Mouse (Mus musculus) layer of hippocampus, adult 2 months (tissue): Measurements from ENCODE around the gene Ldlrad1. TPM values are rescaled to one million over a fixed set of nuclear protein-coding genes. Genes with fewer than 3 reads are reported as not detected.

Experiments
- DNase-seq, 2 experiments: peaks; one replicate each; pipeline ENCODE4 v3.0.0; 2022; ENCODE audit warnings: low spot score in 2 of 2
- H3K27ac ChIP-seq: fragments of 200-600 bp; 2 replicates; pipeline ENCODE4 v1.8.1; 2022
- H3K4me3 ChIP-seq: fragments of 200-600 bp; 2 replicates; pipeline ENCODE4 v1.8.1; 2022; ENCODE audit warnings: mild to moderate bottlenecking
- CTCF ChIP-seq: fragments of 200-600 bp; conservative IDR thresholded peaks from 2 replicates; pipeline ENCODE4 v1.8.1; 2022; ENCODE audit warnings: antibody characterized with exemption, mild to moderate bottlenecking, moderate library complexity
- total RNA-seq, 2 experiments: library from RNA; stranded (reverse); gene quantifications; 2 replicates each; pipeline ENCODE4 v1.2.3; 2021

Gene Ldlrad1
- total RNA-seq, 2 experiments from 2014 or later: not detected

DNA sequence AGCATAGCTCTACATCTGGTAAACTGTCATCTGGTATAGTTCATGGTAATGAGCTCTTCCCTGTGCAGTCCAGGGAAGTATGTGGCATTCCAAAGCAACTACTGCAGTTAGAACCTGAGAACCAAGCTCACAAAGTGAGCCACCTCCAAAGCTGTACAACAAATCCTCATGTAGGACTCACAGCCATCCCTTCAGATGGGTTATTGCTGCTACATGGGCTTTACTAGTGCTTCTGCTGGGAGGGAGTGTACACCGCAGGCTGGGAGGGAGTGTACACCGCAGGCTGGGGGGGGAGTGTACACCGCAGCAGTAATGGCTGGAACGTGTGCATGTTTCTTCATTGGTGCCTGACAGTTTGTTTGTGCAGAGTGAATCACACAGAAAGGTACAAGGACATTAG is 25.8 kb upstream of the Ldlrad1 start:
- DNase-seq: no peak
- no peak for TF ChIP-seq CTCF
- Histone ChIP-seq H3K4me3 (no peak overlapping the region), H3K27ac (no peak overlapping the region)

GRCm38 (mm10) chr4:107185703-107186102 is 23.3 kb upstream of the Ldlrad1 start:
- Histone ChIP-seq H3K4me3 (no peak overlapping the region), H3K27ac (no peak overlapping the region)
- no peak for TF ChIP-seq CTCF
- no peak for DNase-seq

- Histone ChIP-seq H3K27ac (no peak overlapping the region), H3K4me3 (no peak overlapping the region)
- TF ChIP-seq CTCF: peak; percentile 21; the same call in 1 of the 2 replicates
- DNase-seq: no peak
These were observed 15.1 kb upstream of the Ldlrad1 start for GRCm38 (mm10) chr4:107193841-107194240.

GRCm38 (mm10) chr4:107196454-107196853 is 12.5 kb upstream of the Ldlrad1 start:
- Histone ChIP-seq H3K27ac (no peak overlapping the region), H3K4me3 (no peak overlapping the region)
- no peak for DNase-seq
- no peak for TF ChIP-seq CTCF

GRCm38 (mm10) chr4:107198072-107198471 is 10.9 kb upstream of the Ldlrad1 start:
- TF ChIP-seq CTCF: no peak
- Histone ChIP-seq H3K27ac (no peak overlapping the region), H3K4me3 (no peak overlapping the region)
- DNase-seq: no peak

DNA sequence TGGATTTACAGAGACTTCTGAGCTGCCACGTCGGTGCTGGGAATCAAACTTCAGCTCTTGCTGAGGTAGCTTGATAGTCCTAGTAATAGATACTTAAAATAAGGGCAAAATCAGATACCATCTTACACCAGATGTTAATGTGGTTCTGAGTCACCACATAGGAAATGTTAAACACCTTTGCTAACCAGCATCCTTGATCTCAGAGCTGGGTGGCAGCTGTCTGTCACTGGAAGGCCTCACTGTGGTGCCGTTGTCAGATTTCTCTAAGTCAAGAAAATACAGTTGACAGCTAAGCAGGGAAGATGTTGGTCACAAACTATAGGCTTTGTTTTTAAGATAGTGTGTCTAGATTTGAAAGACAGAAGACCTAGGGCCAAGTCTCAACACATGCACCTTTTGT is 7.2 kb upstream of the Ldlrad1 start:
- DNase-seq: no peak
- TF ChIP-seq CTCF: no peak
- H3K27ac ChIP-seq: no peak overlapping the region
- no peak overlapping the region for H3K4me3 ChIP-seq

GRCm38 (mm10) chr4:107203001-107203400 is 6.0 kb upstream of the Ldlrad1 start:
- Histone ChIP-seq H3K27ac (no peak overlapping the region), H3K4me3 (no peak overlapping the region)
- no peak for DNase-seq
- no peak for TF ChIP-seq CTCF

DNA sequence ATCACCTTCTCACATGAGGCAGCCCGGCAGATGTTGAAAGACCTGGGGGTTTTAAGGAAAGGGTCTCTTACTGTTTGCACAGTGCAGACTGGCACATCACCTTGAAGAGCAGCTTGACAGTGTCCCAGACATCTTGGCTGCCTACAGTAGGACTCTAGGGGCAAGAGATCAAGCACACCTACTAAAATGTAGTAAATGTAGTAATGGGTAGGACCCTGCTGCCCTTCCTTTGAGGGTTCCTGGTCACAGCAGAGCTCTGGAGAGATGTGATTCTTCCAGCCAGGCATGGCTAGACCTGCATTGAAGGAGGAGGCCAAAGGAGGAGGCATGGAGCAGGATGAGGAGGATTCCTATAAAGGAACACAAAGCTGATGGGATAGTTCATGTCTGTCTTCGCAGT is 2.0 kb upstream of the Ldlrad1 start:
- no peak for DNase-seq
- H3K4me3 ChIP-seq: no peak overlapping the region
- no peak overlapping the region for H3K27ac ChIP-seq
- no peak for TF ChIP-seq CTCF

DNA sequence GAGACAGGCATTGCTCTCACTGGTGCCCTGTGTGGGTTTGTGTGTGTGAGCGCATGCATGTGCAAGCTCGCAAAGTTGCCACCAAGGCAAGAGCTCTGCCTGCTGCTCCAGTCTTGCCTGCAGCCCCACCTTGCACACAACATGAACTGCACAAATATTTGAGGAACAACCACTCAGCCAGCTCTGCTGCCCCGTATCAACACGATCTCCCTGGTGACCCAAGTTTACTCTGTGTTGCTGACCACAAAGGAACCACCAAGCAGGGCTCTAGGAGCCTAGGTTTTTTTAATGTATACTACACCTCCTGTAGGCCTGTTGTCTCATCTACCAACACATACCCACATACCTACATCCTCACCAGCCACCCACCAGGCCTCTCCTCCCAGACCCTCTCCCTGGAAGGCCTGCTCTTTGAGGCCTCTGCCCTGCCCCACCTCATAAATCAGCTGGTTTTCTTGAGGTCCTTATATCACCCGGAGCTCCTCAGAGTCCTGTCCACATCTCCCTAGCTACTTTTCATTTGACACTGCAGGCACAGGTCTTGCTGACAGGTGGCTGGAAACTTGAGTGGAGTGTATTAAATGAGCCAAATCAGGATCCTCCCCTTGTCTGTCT is 1.6 kb downstream of the Ldlrad1 start:
- no peak for TF ChIP-seq CTCF
- Histone ChIP-seq H3K27ac (no peak overlapping the region), H3K4me3 (no peak overlapping the region)
- DNase-seq: no peak

DNA sequence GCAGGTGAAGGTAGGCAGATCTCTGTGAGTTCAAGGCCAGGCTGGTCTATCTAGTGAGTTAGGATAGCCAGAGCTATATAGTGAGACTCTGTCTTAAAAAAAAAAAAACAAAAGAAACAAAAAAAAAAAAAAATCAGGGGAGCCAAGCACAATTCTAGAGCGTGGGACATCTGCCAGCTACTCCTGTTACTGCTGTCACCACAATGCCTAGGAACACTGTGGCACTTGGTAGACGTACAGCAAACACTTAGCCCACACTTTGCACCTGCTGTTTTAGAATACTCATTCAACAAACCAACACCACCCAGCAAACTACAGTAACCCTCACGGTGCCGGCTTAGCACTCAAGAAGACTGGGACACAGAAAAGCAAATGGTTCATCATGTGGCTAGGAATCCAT is 2.5 kb downstream of the Ldlrad1 start:
- Histone ChIP-seq H3K4me3 (no peak overlapping the region), H3K27ac (no peak overlapping the region)
- DNase-seq: peak; percentile 20 to 32
- no peak for TF ChIP-seq CTCF

DNA sequence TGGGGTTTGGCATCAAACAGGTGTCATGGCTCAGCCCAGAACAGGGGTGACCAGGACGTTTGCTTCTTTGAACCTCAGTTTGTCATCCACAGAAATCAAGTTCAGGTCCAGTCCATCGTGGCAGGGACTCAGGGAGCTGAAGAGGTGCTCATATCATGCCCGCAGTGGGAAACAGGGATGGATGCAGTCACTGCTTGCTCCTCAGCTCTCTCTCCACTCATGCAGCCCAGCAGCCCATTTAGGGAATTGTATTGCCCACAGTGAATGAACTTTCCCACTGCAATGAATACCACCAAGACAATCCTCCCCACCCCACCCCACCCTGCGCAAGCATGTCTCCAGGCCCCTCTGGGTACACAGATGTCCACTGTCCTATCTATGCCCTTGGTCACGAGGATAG is 3.0 kb downstream of the Ldlrad1 start:
- no peak for TF ChIP-seq CTCF
- Histone ChIP-seq H3K4me3 (no peak overlapping the region), H3K27ac (no peak overlapping the region)
- no peak for DNase-seq

GRCm38 (mm10) chr4:107213279-107214011 is 4.5 kb downstream of the Ldlrad1 start:
- no peak for TF ChIP-seq CTCF
- H3K27ac ChIP-seq: no peak overlapping the region
- no peak for DNase-seq
- H3K4me3 ChIP-seq: no peak overlapping the region

DNA sequence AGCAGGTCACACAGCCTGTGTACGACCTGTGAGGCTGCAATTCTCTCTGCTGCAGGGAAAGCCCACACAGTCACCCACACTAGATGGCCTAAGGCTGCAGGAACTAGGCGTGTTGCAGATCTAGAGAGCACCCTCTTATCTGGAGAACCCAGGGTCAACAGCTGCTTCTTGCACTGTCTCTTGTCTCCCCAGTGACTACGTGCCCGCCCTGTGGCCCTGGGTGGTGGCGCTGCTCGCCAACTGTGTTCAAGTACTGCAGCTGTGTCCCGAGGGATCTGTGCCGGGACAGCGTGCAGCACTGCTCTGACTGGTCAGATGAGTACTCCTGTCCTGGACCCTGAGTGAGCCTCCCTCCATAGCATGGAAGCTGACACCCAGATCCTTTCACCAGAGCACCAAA is 8.6 kb downstream of the Ldlrad1 start:
- TF ChIP-seq CTCF: no peak
- H3K27ac ChIP-seq: no peak overlapping the region
- no peak for DNase-seq
- H3K4me3 ChIP-seq: no peak overlapping the region

- no peak for DNase-seq
- no peak for TF ChIP-seq CTCF
- Histone ChIP-seq H3K27ac (no peak overlapping the region), H3K4me3 (no peak overlapping the region)
These were observed 12.5 kb downstream of the Ldlrad1 start for GRCm38 (mm10) chr4:107221524-107221923.
